Mouse (Mus musculus) heart, adult 2 months (tissue): Measurements from ENCODE around the gene Pknox2. TPM values are rescaled to one million over a fixed set of nuclear protein-coding genes. Genes with fewer than 3 reads are reported as not detected.

Experiments
- DNase-seq, 2 experiments: peaks; one replicate each; pipeline ENCODE4 v3.0.0; 2021
- H3K27ac ChIP-seq: fragments of 200-600 bp; 2 replicates; pipeline ENCODE4 v1.8.1; 2022
- H3K27me3 ChIP-seq: fragments of 200-500 bp; 2 replicates; pipeline ENCODE4 v1.6.1; 2012; ENCODE audit warnings: mild to moderate bottlenecking, low read length, inconsistent platforms, mixed read lengths; ENCODE audit not compliant: control insufficient read depth, insufficient read depth
- H3K36me3 ChIP-seq: fragments of 200-500 bp; 2 replicates; pipeline ENCODE4 v1.6.1; 2012; ENCODE audit warnings: low read length, inconsistent platforms; ENCODE audit not compliant: control insufficient read depth, insufficient read depth
- H3K4me1 ChIP-seq: fragments of 200-500 bp; 2 replicates; pipeline ENCODE4 v1.6.1; 2011; ENCODE audit warnings: low read length; ENCODE audit not compliant: control insufficient read depth, insufficient read depth
- H3K4me3 ChIP-seq: fragments of 200-600 bp; 2 replicates; pipeline ENCODE4 v1.8.1; 2022
- H3K79me2 ChIP-seq: fragments of 200-500 bp; replicated peaks from 2 replicates; pipeline ENCODE4 v1.6.1; 2012; ENCODE audit warnings: mild to moderate bottlenecking, inconsistent platforms, low read length, moderate library complexity, mixed read lengths; ENCODE audit not compliant: control insufficient read depth, insufficient read depth
- H3K9ac ChIP-seq: fragments of 200-500 bp; 2 replicates; pipeline ENCODE4 v1.6.1; 2012; ENCODE audit warnings: low read depth, mild to moderate bottlenecking, control low read depth, inconsistent platforms, low read length, mixed read lengths
- CTCF ChIP-seq: fragments of 200-600 bp; IDR thresholded peaks from 2 replicates; pipeline ENCODE4 v1.8.1; 2022; ENCODE audit warnings: antibody characterized with exemption, mild to moderate bottlenecking, moderate library complexity
- EP300 ChIP-seq: fragments of 200-500 bp; IDR thresholded peaks from 2 replicates; pipeline ENCODE4 v1.6.1; 2011; ENCODE audit warnings: low read depth, low read length, control low read depth; ENCODE audit not compliant: insufficient read depth
- POLR2A ChIP-seq: fragments of 200-500 bp; IDR thresholded peaks from 2 replicates; pipeline ENCODE4 v1.6.1; 2011; ENCODE audit warnings: mild to moderate bottlenecking, low read depth, low read length, control low read depth; ENCODE audit not compliant: insufficient read depth
- whole genome bisulfite sequencing: fragments of 180-500 bp; shearing (Covaris S2); methylation state at CpG from one replicate; pipeline ENCODE4 v1.1.7; 2018; 5-methylcytosine and 5-hydroxymethylcytosine counted together
- intact Hi-C: fragments of 180-260 bp; cut with DNase I; formaldehyde crosslinking; loops from one replicate; pipeline ENCODE4 v1.15.1; 2025
- polyA plus RNA-seq: library from polyadenylated mRNA; depleted of rRNA; stranded (reverse); fragments of >200 nt; gene quantifications from 2 replicates; pipeline ENCODE4 v1.2.3, GENCODE M21; 2012
- total RNA-seq, 2 experiments: library from RNA; stranded (reverse); gene quantifications; 2 replicates each; pipeline ENCODE4 v1.2.3; 2021

Pknox2 gene
- total and polyA plus RNA-seq, 3 experiments = 7.8 to 9.9 (median 9.0) TPM

GRCm38 (mm10) chr9:37177551-37177950 lies 30.3 kb upstream of the Pknox2 start:
- Histone ChIP-seq H3K36me3 (no peaks in the 10 kb centered on the region), H3K9ac (no peak overlapping the region), H3K27ac (no peak overlapping the region), H3K4me3 (no peak overlapping the region), H3K79me2 (no peaks in the 10 kb centered on the region), H3K27me3 (no peaks in the 10 kb centered on the region), H3K4me1 (0 out of 2 replicates have a peak, but pooled peaks cover 2% of the 10 kb centered on the region)
- no peak for TF ChIP-seq CTCF
- TF ChIP-seq POLR2A = no peak
- no peak for TF ChIP-seq EP300
- WGBS = 73% methylated on average over 8 of the region's 8 CpGs
- DNase-seq = no peak
- intact Hi-C loops = loop anchor here (1.0 to 10.0 kb wide), 2 partner anchors 53 to 147 kb away; no protein-coding TSS in a partner anchor

GRCm38 (mm10) chr9:37177107-37177506 lies 29.9 kb upstream of the Pknox2 start:
- Histone ChIP-seq H3K27me3 (no peaks in the 10 kb centered on the region), H3K36me3 (no peaks in the 10 kb centered on the region), H3K27ac (no peak overlapping the region), H3K9ac (no peak overlapping the region), H3K79me2 (no peaks in the 10 kb centered on the region), H3K4me3 (no peak overlapping the region), H3K4me1 (0 out of 2 replicates have a peak, but pooled peaks cover 2% of the 10 kb centered on the region)
- intact Hi-C loops = loop anchor here (1.0 to 10.0 kb wide), 2 partner anchors 53 to 148 kb away; no protein-coding TSS in a partner anchor
- WGBS = 7% methylated on average over 5 of the region's 5 CpGs
- TF ChIP-seq POLR2A (no peak), EP300 (no peak)
- DNase-seq = peak; percentile 36 to 62

- TF ChIP-seq CTCF (no peak), EP300 (no peak), POLR2A (no peak)
- Histone ChIP-seq H3K36me3 (no peaks in the 10 kb centered on the region), H3K79me2 (no peaks in the 10 kb centered on the region), H3K4me3 (no peak overlapping the region), H3K27ac (no peak overlapping the region), H3K4me1 (0 out of 2 replicates have a peak, but pooled peaks cover 2% of the 10 kb centered on the region), H3K27me3 (no peaks in the 10 kb centered on the region), H3K9ac (no peak overlapping the region)
- 30% methylated on average over 3 of the region's 3 CpGs for WGBS
- DNase-seq = peak in 1 of 2 experiments; percentile 4
- intact Hi-C loops = loop anchor here (10.0 kb wide), 1 partner anchor 149 kb away; no protein-coding TSS in a partner anchor
Measured at GRCm38 (mm10) chr9:37176002-37176401, 28.8 kb upstream of the Pknox2 start.

GRCm38 (mm10) chr9:37173376-37173775 lies 26.2 kb upstream of the Pknox2 start:
- no peak overlapping the region for H3K27ac ChIP-seq
- no peak overlapping the region for H3K4me3 ChIP-seq
- TF ChIP-seq CTCF = no peak
- no peak for TF ChIP-seq POLR2A
- no peak for TF ChIP-seq EP300
- no peaks in the 10 kb centered on the region for H3K27me3 ChIP-seq
- no peak overlapping the region for H3K9ac ChIP-seq
- H3K36me3 ChIP-seq = no peaks in the 10 kb centered on the region
- intact Hi-C loops = loop anchor here (10.0 kb wide), 1 partner anchor 151 kb away; no protein-coding TSS in a partner anchor
- H3K4me1 ChIP-seq = 0 out of 2 replicates have a peak, but pooled peaks cover 2% of the 10 kb centered on the region
- H3K79me2 ChIP-seq = no peaks in the 10 kb centered on the region
- no peak for DNase-seq
- WGBS = 66% methylated on average over 5 of the region's 5 CpGs

GRCm38 (mm10) chr9:37166899-37167298 lies 19.7 kb upstream of the Pknox2 start:
- WGBS = 92% methylated on average over 2 of the region's 2 CpGs
- no peak for DNase-seq
- Histone ChIP-seq H3K27me3 (no peaks in the 10 kb centered on the region), H3K9ac (no peak overlapping the region), H3K4me1 (no peaks in the 10 kb centered on the region), H3K79me2 (no peaks in the 10 kb centered on the region), H3K4me3 (no peak overlapping the region), H3K36me3 (no peaks in the 10 kb centered on the region), H3K27ac (no peak overlapping the region)
- intact Hi-C loops = no loop called here
- no peak for TF ChIP-seq POLR2A
- no peak for TF ChIP-seq EP300
- peak; percentile 43 for TF ChIP-seq CTCF

- H3K4me1 ChIP-seq = no peaks in the 10 kb centered on the region
- H3K79me2 ChIP-seq = no peaks in the 10 kb centered on the region
- no peaks in the 10 kb centered on the region for H3K36me3 ChIP-seq
- no peak for DNase-seq
- no peak overlapping the region for H3K4me3 ChIP-seq
- intact Hi-C loops = no loop called here
- TF ChIP-seq EP300 = no peak
- no peak for TF ChIP-seq POLR2A
- no peak for TF ChIP-seq CTCF
- no peak overlapping the region for H3K27ac ChIP-seq
- 76% methylated on average over 2 of the region's 2 CpGs for WGBS
- no peaks in the 10 kb centered on the region for H3K27me3 ChIP-seq
- H3K9ac ChIP-seq = no peak overlapping the region
Measured at GRCm38 (mm10) chr9:37160686-37161085, 13.5 kb upstream of the Pknox2 start.
